Mouse (Mus musculus): ENCODE measurements around the gene Csad. TPM values are rescaled to one million over a fixed set of nuclear protein-coding genes. Genes with fewer than 3 reads are reported as not detected.

Csad gene
- polyA plus RNA-seq, 1 experiment, result 60.4 TPM

GRCm38 (mm10) chr15:102205779-102206178 lies 1.3 kb upstream of the Csad start:
- Histone ChIP-seq H3K4me3 (ENCODE audit: insufficient read depth, low read length) (no peak overlapping the region), H3K4me1 (ENCODE audit: control insufficient read depth, insufficient read depth, low read length) (peaks cover 17% of the 10 kb centered on the region), H3K27ac (ENCODE audit: insufficient read depth, low read depth, low read length) (no peak overlapping the region)
- TF ChIP-seq CTCF (IDR thresholded peaks at IDR 0.05; ENCODE audit: low read depth, low read length), result no peak
- TF ChIP-seq POLR2A (IDR thresholded peaks at IDR 0.05; ENCODE audit: borderline replicate concordance, low read depth, low read length), result no peak

- Histone ChIP-seq H3K4me3 (ENCODE audit: insufficient read depth, low read length) (peak overlapping the region; percentile 89), H3K27ac (ENCODE audit: insufficient read depth, low read depth, low read length) (peak overlapping the region; percentile 96), H3K4me1 (ENCODE audit: control insufficient read depth, insufficient read depth, low read length) (peaks cover 20% of the 10 kb centered on the region)
- no peak for TF ChIP-seq CTCF (IDR thresholded peaks at IDR 0.05; ENCODE audit: low read depth, low read length)
- TF ChIP-seq POLR2A (IDR thresholded peaks at IDR 0.05; ENCODE audit: borderline replicate concordance, low read depth, low read length), result no peak
Observed at GRCm38 (mm10) chr15:102203835-102204381, 616 bp downstream of the Csad start.

GRCm38 (mm10) chr15:102202971-102203834 lies 1.3 kb downstream of the Csad start, which contains the start of gene Zfp740:
Gene Zfp740, plus strand, starts transcription at chr15:102203249.
- Histone ChIP-seq H3K4me3 (ENCODE audit: insufficient read depth, low read length) (peak within 1 kb of the TSS; percentile 89), H3K27ac (ENCODE audit: insufficient read depth, low read depth, low read length) (peak within 1 kb of the TSS; percentile 96), H3K4me1 (ENCODE audit: control insufficient read depth, insufficient read depth, low read length) (peaks cover 22% of the 10 kb centered on the region)
- TF ChIP-seq POLR2A (IDR thresholded peaks at IDR 0.05; ENCODE audit: borderline replicate concordance, low read depth, low read length) (no peak), CTCF (IDR thresholded peaks at IDR 0.05; ENCODE audit: low read depth, low read length) (no peak)

- TF ChIP-seq CTCF (IDR thresholded peaks at IDR 0.05; ENCODE audit: low read depth, low read length), result no peak
- TF ChIP-seq POLR2A (IDR thresholded peaks at IDR 0.05; ENCODE audit: borderline replicate concordance, low read depth, low read length), result no peak
- Histone ChIP-seq H3K27ac (ENCODE audit: insufficient read depth, low read depth, low read length) (no peak overlapping the region), H3K4me1 (ENCODE audit: control insufficient read depth, insufficient read depth, low read length) (peaks cover 27% of the 10 kb centered on the region)
Observed at GRCm38 (mm10) chr15:102198841-102199240, 5.7 kb downstream of the Csad start.

GRCm38 (mm10) chr15:102195373-102195772 lies 9.2 kb downstream of the Csad start:
- TF ChIP-seq POLR2A (IDR thresholded peaks at IDR 0.05; ENCODE audit: borderline replicate concordance, low read depth, low read length) (no peak), CTCF (IDR thresholded peaks at IDR 0.05; ENCODE audit: low read depth, low read length) (no peak)
- peaks cover 42% of the 10 kb centered on the region for H3K4me1 ChIP-seq (ENCODE audit: control insufficient read depth, insufficient read depth, low read length)
- no peak overlapping the region for H3K4me3 ChIP-seq (ENCODE audit: insufficient read depth, low read length)
- H3K27ac ChIP-seq (ENCODE audit: insufficient read depth, low read depth, low read length), result no peak overlapping the region

More at GRCm38 (mm10) chr15:102198841-102199240, 5.7 kb downstream of the Csad start:
- no peak overlapping the region for H3K4me3 ChIP-seq (ENCODE audit: insufficient read depth, low read length)

GRCm38 (mm10) chr15:102194439-102194838 lies 10.1 kb downstream of the Csad start:
- no peak overlapping the region for H3K27ac ChIP-seq (ENCODE audit: insufficient read depth, low read depth, low read length)
- no peak overlapping the region for H3K4me3 ChIP-seq (ENCODE audit: insufficient read depth, low read length)
- H3K4me1 ChIP-seq (ENCODE audit: control insufficient read depth, insufficient read depth, low read length), result peaks cover 42% of the 10 kb centered on the region
- no peak for TF ChIP-seq POLR2A (IDR thresholded peaks at IDR 0.05; ENCODE audit: borderline replicate concordance, low read depth, low read length)
- no peak for TF ChIP-seq CTCF (IDR thresholded peaks at IDR 0.05; ENCODE audit: low read depth, low read length)

- TF ChIP-seq POLR2A (IDR thresholded peaks at IDR 0.05; ENCODE audit: borderline replicate concordance, low read depth, low read length) (no peak), CTCF (IDR thresholded peaks at IDR 0.05; ENCODE audit: low read depth, low read length) (no peak)
- Histone ChIP-seq H3K27ac (ENCODE audit: insufficient read depth, low read depth, low read length) (0 out of 2 replicates have a peak overlapping the region, but pooled peaks have one; percentile 2), H3K4me1 (ENCODE audit: control insufficient read depth, insufficient read depth, low read length) (peaks cover 37% of the 10 kb centered on the region), H3K4me3 (ENCODE audit: insufficient read depth, low read length) (no peak overlapping the region)
Observed at GRCm38 (mm10) chr15:102193652-102194051, 10.9 kb downstream of the Csad start.

GRCm38 (mm10) chr15:102192820-102193386 lies 11.6 kb downstream of the Csad start:
- peaks cover 37% of the 10 kb centered on the region for H3K4me1 ChIP-seq (ENCODE audit: control insufficient read depth, insufficient read depth, low read length)
- peak overlapping the region; percentile 37 for H3K4me3 ChIP-seq (ENCODE audit: insufficient read depth, low read length)
- peak overlapping the region; percentile 95 for H3K27ac ChIP-seq (ENCODE audit: insufficient read depth, low read depth, low read length)
- TF ChIP-seq POLR2A (IDR thresholded peaks at IDR 0.05; ENCODE audit: borderline replicate concordance, low read depth, low read length), result no peak
- no peak for TF ChIP-seq CTCF (IDR thresholded peaks at IDR 0.05; ENCODE audit: low read depth, low read length)

- Histone ChIP-seq H3K27ac (ENCODE audit: insufficient read depth, low read depth, low read length) (peak overlapping the region; percentile 95), H3K4me3 (ENCODE audit: insufficient read depth, low read length) (peak overlapping the region; percentile 37), H3K4me1 (ENCODE audit: control insufficient read depth, insufficient read depth, low read length) (peaks cover 37% of the 10 kb centered on the region)
- TF ChIP-seq CTCF (IDR thresholded peaks at IDR 0.05; ENCODE audit: low read depth, low read length), result no peak
- TF ChIP-seq POLR2A (IDR thresholded peaks at IDR 0.05; ENCODE audit: borderline replicate concordance, low read depth, low read length), result no peak
Observed at GRCm38 (mm10) chr15:102192271-102192812, 12.2 kb downstream of the Csad start.

Data from bone marrow macrophage, adult 2 months (primary cell).